Mouse (Mus musculus): ENCODE results near the gene Dglucy. TPM values are rescaled to one million over a fixed set of nuclear protein-coding genes. Genes with fewer than 3 reads are reported as not detected.

The Dglucy gene
- polyA plus RNA-seq, 1 experiment, result 5.2 TPM

GRCm38 (mm10) chr12:100813901-100814300 is 35.0 kb downstream of the Dglucy start:
- H3K4me3 ChIP-seq (replicated peaks; ENCODE audit: control insufficient read depth, low read depth, low read length), result no peak overlapping the region
- WGBS, result 84% methylated on average over 2 of the region's 2 CpGs
- no peak for TF ChIP-seq CTCF (IDR thresholded peaks at IDR 0.05; ENCODE audit: control insufficient read depth, insufficient read depth, low read length)
- no peak for TF ChIP-seq POLR2A (IDR thresholded peaks at IDR 0.05; ENCODE audit: borderline replicate concordance, control insufficient read depth, low read depth, low read length)
- no peaks in the 10 kb centered on the region; the same call in 1 of the 2 replicates for H3K4me1 ChIP-seq (ENCODE audit: control insufficient read depth, insufficient read depth, low read length)
- H3K27ac ChIP-seq (ENCODE audit: control insufficient read depth, insufficient read depth, low read depth, low read length, poor library complexity), result no peak overlapping the region

GRCm38 (mm10) chr12:100814671-100815070 is 35.8 kb downstream of the Dglucy start:
- Histone ChIP-seq H3K27ac (ENCODE audit: control insufficient read depth, insufficient read depth, low read depth, low read length, poor library complexity) (no peak overlapping the region), H3K4me1 (ENCODE audit: control insufficient read depth, insufficient read depth, low read length) (no peaks in the 10 kb centered on the region; the same call in 1 of the 2 replicates), H3K4me3 (replicated peaks; ENCODE audit: control insufficient read depth, low read depth, low read length) (no peak overlapping the region)
- TF ChIP-seq CTCF (IDR thresholded peaks at IDR 0.05; ENCODE audit: control insufficient read depth, insufficient read depth, low read length) (no peak), POLR2A (IDR thresholded peaks at IDR 0.05; ENCODE audit: borderline replicate concordance, control insufficient read depth, low read depth, low read length) (no peak)
- WGBS, result 81% methylated on average over 3 of the region's 3 CpGs

- Histone ChIP-seq H3K4me3 (replicated peaks; ENCODE audit: control insufficient read depth, low read depth, low read length) (no peak overlapping the region), H3K27ac (ENCODE audit: control insufficient read depth, insufficient read depth, low read depth, low read length, poor library complexity) (no peak overlapping the region), H3K4me1 (ENCODE audit: control insufficient read depth, insufficient read depth, low read length) (no peaks in the 10 kb centered on the region; the same call in 1 of the 2 replicates)
- 83% methylated on average over 5 of the region's 5 CpGs for WGBS
- TF ChIP-seq POLR2A (IDR thresholded peaks at IDR 0.05; ENCODE audit: borderline replicate concordance, control insufficient read depth, low read depth, low read length) (no peak), CTCF (IDR thresholded peaks at IDR 0.05; ENCODE audit: control insufficient read depth, insufficient read depth, low read length) (no peak)
Measured at GRCm38 (mm10) chr12:100816906-100817305, 38.0 kb downstream of the Dglucy start.

GRCm38 (mm10) chr12:100819965-100820364 is 41.1 kb downstream of the Dglucy start:
- Histone ChIP-seq H3K27ac (ENCODE audit: control insufficient read depth, insufficient read depth, low read depth, low read length, poor library complexity) (no peak overlapping the region), H3K4me1 (ENCODE audit: control insufficient read depth, insufficient read depth, low read length) (no peaks in the 10 kb centered on the region), H3K4me3 (replicated peaks; ENCODE audit: control insufficient read depth, low read depth, low read length) (no peak overlapping the region)
- TF ChIP-seq CTCF (IDR thresholded peaks at IDR 0.05; ENCODE audit: control insufficient read depth, insufficient read depth, low read length), result no peak
- no peak for TF ChIP-seq POLR2A (IDR thresholded peaks at IDR 0.05; ENCODE audit: borderline replicate concordance, control insufficient read depth, low read depth, low read length)

GRCm38 (mm10) chr12:100831021-100831420 is 52.2 kb downstream of the Dglucy start:
- 85% methylated on average over 2 of the region's 2 CpGs for WGBS
- TF ChIP-seq POLR2A (IDR thresholded peaks at IDR 0.05; ENCODE audit: borderline replicate concordance, control insufficient read depth, low read depth, low read length) (no peak), CTCF (IDR thresholded peaks at IDR 0.05; ENCODE audit: control insufficient read depth, insufficient read depth, low read length) (no peak)
- H3K4me3 ChIP-seq (replicated peaks; ENCODE audit: control insufficient read depth, low read depth, low read length), result no peak overlapping the region
- peaks cover 4% of the 10 kb centered on the region for H3K4me1 ChIP-seq (ENCODE audit: control insufficient read depth, insufficient read depth, low read length)
- no peak overlapping the region for H3K27ac ChIP-seq (ENCODE audit: control insufficient read depth, insufficient read depth, low read depth, low read length, poor library complexity)

- no peak for TF ChIP-seq POLR2A (IDR thresholded peaks at IDR 0.05; ENCODE audit: borderline replicate concordance, control insufficient read depth, low read depth, low read length)
- no peak for TF ChIP-seq CTCF (IDR thresholded peaks at IDR 0.05; ENCODE audit: control insufficient read depth, insufficient read depth, low read length)
- H3K4me1 ChIP-seq (ENCODE audit: control insufficient read depth, insufficient read depth, low read length), result peaks cover 4% of the 10 kb centered on the region
- no peak overlapping the region for H3K27ac ChIP-seq (ENCODE audit: control insufficient read depth, insufficient read depth, low read depth, low read length, poor library complexity)
- 87% methylated on average over 8 of the region's 8 CpGs for WGBS
- H3K4me3 ChIP-seq (replicated peaks; ENCODE audit: control insufficient read depth, low read depth, low read length), result no peak overlapping the region
Measured at GRCm38 (mm10) chr12:100831629-100832325, 52.9 kb downstream of the Dglucy start.

- WGBS, result 4% methylated on average over 3 of the region's 3 CpGs
- Histone ChIP-seq H3K4me3 (replicated peaks; ENCODE audit: control insufficient read depth, low read depth, low read length) (peak overlapping the region; percentile 54), H3K27ac (ENCODE audit: control insufficient read depth, insufficient read depth, low read depth, low read length, poor library complexity) (peak overlapping the region; percentile 87), H3K4me1 (ENCODE audit: control insufficient read depth, insufficient read depth, low read length) (peaks cover 14% of the 10 kb centered on the region)
- TF ChIP-seq CTCF (IDR thresholded peaks at IDR 0.05; ENCODE audit: control insufficient read depth, insufficient read depth, low read length) (no peak; the same call in 1 of the 2 replicates), POLR2A (IDR thresholded peaks at IDR 0.05; ENCODE audit: borderline replicate concordance, control insufficient read depth, low read depth, low read length) (no peak)
Measured at GRCm38 (mm10) chr12:100837208-100837607, 58.4 kb downstream of the Dglucy start.

GRCm38 (mm10) chr12:100839079-100839600 is 60.3 kb downstream of the Dglucy start:
- TF ChIP-seq POLR2A (IDR thresholded peaks at IDR 0.05; ENCODE audit: borderline replicate concordance, control insufficient read depth, low read depth, low read length), result no peak
- peak; percentile 1; the same call in 1 of the 2 replicates for TF ChIP-seq CTCF (IDR thresholded peaks at IDR 0.05; ENCODE audit: control insufficient read depth, insufficient read depth, low read length)
- 21% methylated on average over 8 of the region's 8 CpGs for WGBS
- Histone ChIP-seq H3K27ac (ENCODE audit: control insufficient read depth, insufficient read depth, low read depth, low read length, poor library complexity) (peak overlapping the region; percentile 24; the same call in 1 of the 2 replicates), H3K4me1 (ENCODE audit: control insufficient read depth, insufficient read depth, low read length) (peaks cover 12% of the 10 kb centered on the region), H3K4me3 (replicated peaks; ENCODE audit: control insufficient read depth, low read depth, low read length) (no peak overlapping the region)

Measured in bone marrow, adult 2 months (tissue).